Mouse (Mus musculus) granulocyte monocyte progenitor cell, adult 5-6 weeks (primary cell): Measurements from ENCODE around the gene Akt2. TPM values are rescaled to one million over a fixed set of nuclear protein-coding genes. Genes with fewer than 3 reads are reported as not detected.
"Not testable (repeated sequence)": the region's sequence is repeated elsewhere in the genome, so short reads cannot be mapped to it uniquely, and the experiment has no call there.

Source experiments
- ATAC-seq: replicated peaks from 2 replicates; pipeline ENCODE4 v1.8.0; 2016; ENCODE audit warnings: mild to moderate bottlenecking, moderate TSS enrichment, inconsistent platforms; ENCODE audit not compliant: poor library complexity, severe bottlenecking
- total RNA-seq, 2 experiments: library from RNA; stranded (forward) in 1 of 2; stranded (reverse) in 1 of 2; fragments of 200-712, 200-1000 nt in 1 of 2; fragments of >200 nt in 1 of 2; fragmentation: Nextera tagmentation in 1 of 2; gene quantifications; 2 replicates each; pipeline ENCODE4 v1.2.3; 2014 to 2017

The Akt2 gene
- total RNA-seq, 2 experiments from 2014 or later = 36.1 to 43.7 TPM

DNA sequence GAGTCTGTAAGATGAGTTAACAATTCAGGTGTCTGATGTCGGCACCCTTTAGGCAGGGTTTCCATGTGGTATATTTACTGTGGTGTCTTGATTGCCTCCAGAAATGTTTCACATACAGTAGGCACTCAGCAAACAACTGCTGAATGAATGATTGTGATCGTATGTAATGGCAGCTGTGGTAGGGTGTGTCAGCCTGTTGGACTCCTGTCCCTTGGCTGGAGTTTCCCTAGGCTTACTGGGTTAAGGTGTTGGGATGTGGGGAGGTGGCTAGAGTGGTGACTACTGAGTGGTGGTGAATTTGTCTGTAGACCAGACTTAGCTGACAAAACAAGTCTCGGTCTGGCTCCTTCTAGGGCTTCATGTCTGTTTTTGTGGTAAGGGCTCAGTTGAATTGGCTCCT, 19.0 kb downstream of the Akt2 start:
- no peak for ATAC-seq

DNA sequence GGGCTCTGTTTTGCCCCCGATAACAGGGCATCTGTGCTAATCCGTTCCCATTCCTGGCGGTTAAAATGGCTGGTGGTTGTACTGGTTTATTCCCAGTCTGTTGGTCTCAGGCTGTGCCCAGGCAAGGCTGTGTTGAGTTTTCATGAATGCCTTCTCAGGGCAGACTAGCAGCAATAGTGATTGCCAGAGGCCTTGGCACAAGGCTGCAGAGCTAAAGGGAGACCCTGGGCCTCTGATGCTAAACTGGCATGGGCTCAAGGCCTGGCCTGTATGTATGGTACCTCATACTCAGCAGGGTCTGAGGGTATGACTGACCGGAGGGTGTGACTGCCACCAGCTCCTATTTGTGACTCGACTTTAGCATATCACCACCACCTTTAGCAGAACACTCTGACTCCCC, 19.5 kb downstream of the Akt2 start:
- ATAC-seq = no peak

DNA sequence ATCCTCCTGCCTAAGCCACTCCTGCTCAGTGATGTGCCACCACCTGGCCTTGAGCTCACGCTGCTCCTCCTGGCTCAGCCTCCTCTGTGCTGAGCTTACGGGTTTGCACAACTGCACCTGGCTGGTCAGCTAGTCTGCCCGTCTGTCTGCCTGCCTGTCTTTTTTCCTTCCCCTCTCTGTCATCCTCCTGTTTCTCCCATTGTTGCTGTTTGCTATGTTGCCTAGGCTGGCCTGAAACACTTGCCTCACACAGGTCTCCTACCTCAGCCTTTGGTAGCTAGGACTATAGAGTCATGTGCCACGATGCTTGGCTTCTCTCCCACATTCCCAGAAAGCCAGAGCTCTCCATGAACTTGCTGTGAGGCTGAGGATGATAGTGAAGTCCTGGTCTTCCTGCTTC, 21.6 kb downstream of the Akt2 start:
- ATAC-seq = no peak

GRCm38 (mm10) chr7:27613751-27614499, 22.6 kb downstream of the Akt2 start:
- no peak for ATAC-seq

DNA sequence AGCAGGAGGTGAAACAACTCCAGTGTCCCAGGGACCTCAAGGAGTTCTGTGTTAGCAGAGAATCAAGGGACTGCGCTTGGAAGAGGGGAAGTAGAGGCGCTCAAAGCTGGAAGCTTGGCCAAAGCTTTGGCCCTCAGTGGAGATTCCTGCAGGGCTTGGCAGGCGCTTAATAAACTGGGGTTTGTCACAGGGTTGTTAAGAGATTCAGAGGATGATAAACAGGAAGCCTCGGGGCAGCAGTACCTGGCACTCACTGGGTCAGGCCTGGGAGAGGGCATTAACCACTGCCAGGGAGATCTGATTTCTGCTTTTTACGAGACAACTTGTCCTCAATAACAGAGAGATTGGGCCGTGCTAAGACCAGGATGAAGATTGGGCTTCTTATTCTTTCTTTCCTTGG, 29.7 kb downstream of the Akt2 start:
- no peak for ATAC-seq

- no peak for ATAC-seq
Observed at GRCm38 (mm10) chr7:27622234-27622633, 30.9 kb downstream of the Akt2 start.

DNA sequence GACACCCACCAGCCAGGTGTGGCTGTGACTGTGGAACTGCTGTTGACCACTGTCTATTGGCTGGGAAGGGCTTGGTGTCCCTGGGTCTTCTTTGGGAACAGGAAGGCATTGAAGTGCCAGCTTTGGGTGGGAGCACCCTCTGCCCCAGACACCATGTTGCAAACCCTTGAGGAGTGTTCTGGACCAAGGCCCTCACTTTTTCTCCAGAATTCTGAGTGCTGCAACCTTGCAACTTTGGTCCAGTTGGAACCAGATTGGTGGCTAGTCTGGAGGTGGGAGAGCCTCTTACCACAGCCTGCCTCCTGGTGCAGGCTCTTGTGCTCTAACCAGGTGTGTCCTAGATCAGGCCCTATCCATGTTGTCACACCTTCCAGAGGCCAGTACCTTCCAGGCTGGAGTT, 33.6 kb downstream of the Akt2 start:
- ATAC-seq = no peak

- no peak for ATAC-seq
Observed at GRCm38 (mm10) chr7:27627707-27628106, 36.4 kb downstream of the Akt2 start.

DNA sequence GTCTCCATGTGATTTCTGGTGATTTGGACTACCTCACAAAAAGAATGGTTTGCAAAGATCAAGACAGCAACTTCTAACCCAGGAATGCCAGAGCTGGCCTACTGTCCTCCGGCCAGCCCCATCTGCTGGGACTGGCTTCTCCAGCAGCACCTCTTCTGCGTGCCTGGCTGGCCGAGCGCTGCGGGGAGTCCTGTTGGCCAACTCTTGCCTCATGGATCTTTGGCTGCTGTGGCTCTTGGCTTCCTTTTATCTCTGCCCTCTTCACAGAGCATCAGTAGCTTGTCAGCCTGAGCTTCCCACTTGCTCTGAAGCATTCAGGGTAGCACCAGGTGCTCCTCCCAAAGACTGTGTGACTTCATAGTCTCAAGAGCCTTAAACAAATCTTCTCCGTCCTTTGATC, 36.8 kb downstream of the Akt2 start:
- no peak for ATAC-seq

GRCm38 (mm10) chr7:27628816-27629215, 37.5 kb downstream of the Akt2 start:
- ATAC-seq = not testable (repeated sequence)

DNA sequence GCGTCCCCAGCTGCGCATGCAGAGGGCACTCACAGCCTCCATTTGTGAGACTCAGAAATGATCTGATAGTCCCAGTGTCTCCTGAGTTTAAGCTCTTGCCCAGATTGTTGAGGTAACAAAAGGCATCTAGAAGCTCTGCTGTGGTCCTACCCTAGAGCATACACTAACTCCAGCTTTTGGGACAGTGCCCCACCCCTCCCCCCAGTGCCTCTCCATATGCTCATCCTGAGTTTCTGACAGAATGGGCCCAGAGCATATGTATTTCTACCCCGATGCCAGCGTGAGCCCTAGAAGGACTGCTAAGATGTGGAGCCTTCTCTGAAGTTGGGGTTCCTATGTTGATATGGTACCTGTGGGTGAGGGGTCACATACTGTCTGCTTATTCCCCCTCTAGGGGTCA, 40.1 kb downstream of the Akt2 start:
- ATAC-seq = no peak

- ATAC-seq = no peak
Observed at GRCm38 (mm10) chr7:27633166-27633565, 41.8 kb downstream of the Akt2 start.

- no peak for ATAC-seq
Observed at GRCm38 (mm10) chr7:27634691-27635090, 43.3 kb downstream of the Akt2 start.

- ATAC-seq = not testable (repeated sequence)
Observed at GRCm38 (mm10) chr7:27635094-27635493, 43.7 kb downstream of the Akt2 start.

DNA sequence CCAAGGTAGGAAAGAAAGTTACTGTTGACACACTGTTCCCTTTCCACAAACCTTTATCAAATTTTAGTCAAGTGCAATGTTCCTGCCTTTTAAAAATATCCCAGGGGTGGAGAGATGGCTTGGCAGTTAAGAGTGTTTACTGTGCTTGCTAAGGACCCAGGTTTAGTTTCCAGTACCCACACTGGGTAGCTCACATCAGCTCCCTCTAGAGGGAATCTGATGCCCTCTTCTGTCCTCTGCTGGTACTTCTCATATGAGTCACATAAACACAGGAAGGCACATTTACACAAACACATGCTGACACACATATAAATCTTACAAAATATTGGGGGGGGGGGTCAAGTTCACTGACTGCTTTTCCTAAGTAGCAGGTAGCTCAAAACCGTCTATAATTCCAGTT, 53.1 kb downstream of the Akt2 start:
- peak; percentile 55 for ATAC-seq

GRCm38 (mm10) chr7:27646516-27646915, 55.2 kb downstream of the Akt2 start:
- ATAC-seq = no peak

DNA sequence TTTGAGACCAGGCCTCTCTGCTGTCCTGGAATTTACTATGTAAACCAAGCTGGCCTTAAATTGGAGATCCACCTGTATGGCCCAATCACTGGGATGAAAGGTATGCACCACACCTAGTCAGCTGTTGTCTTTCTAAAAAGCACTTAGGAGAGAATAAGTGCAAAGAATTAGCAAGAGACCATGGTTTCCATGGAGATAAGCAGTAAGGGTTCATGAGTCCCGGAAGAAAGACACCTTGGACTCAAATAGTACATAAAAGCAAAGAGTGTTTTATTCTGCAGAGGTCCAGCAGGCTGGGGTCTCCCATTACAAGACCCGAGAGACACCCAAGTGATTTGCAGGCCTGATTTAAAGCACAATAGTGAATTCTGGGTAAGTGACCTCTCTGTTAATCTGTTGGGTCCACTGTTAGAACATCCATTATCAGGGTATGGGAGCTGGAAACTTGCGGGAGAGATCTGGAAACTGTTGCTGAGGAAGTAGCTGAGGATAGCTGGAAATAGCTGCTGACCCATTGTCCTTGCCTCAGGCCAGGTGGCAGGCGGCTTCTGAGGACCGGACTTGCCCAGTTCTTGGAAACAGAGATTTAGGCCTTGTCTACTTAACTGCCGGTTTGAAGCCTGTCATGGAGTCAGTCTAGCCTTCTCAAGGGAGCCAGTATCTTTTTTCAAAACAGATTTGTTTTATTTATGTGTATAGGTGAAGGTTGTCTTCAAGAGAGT, 56.1 kb downstream of the Akt2 start:
- no peak for ATAC-seq

DNA sequence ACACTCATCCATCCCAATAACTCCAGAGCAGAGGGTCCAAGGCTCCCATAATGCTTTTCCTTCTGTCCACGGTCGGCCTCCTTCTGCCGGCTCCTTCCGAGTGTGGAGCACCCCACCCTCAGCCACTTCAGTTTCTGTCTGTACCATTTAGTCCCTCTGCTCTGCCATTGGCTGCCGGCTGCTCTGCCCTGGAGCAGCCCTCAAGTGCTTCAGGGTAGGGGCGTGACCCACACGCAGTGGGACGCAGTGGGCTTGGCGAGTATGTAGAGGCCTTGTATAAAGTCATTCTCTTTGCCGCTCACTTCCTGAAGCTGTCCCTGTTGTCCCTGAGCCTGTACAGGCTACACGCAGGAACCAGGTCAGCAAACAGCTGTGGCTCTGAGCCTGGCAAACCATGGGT, 58.4 kb downstream of the Akt2 start:
- no peak for ATAC-seq

GRCm38 (mm10) chr7:27650949-27651348, 59.6 kb downstream of the Akt2 start:
- peak; percentile 66 for ATAC-seq

- peak; percentile 68 for ATAC-seq
Observed at GRCm38 (mm10) chr7:27653681-27654437, 62.5 kb downstream of the Akt2 start, which contains the start of gene Ttc9b. Gene Ttc9b, plus strand, starts transcription at chr7:27653915.

DNA sequence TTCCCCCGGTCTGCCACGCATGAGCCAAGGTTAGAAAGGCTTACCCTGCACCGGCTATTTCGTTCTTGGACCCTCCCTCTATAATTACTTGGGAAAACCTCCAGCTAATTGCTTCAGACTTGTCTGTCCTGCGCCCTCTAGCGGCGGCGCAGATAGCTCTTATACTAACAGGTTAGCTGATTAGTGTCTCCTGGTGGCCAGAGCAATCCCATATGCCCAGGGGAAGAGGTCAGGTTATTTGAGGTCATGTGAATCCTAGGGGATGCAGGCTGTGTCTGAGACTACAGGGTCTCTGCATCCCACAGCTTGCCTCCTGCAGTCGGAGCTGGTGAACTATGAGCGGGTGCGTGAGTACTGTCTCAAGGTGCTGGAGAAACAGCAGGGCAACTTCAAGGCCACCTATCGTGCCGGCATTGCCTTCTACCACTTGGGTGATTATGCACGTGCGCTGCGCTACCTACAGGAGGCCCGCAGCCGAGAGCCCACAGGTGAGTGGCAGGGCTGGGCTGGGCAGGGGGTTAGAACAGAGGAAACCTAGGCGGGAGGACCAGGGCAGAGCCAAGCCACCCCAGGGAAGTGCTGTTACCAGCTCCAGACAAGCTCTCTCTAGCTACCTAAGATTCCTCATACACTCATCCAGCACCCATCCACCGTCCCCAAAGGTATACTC, 63.4 kb downstream of the Akt2 start:
- no peak for ATAC-seq
